Mouse (Mus musculus) stomach, postnatal 0 days (tissue): Measurements from ENCODE around the gene Zfp61.

Experiments used
- CTCF ChIP-seq: IDR thresholded peaks from 2 replicates; pipeline ENCODE4 v1.5.1; 2016; ENCODE audit warnings: antibody characterized with exemption, low read depth, mild to moderate bottlenecking, moderate library complexity
- EP300 ChIP-seq: optimal IDR thresholded peaks from 2 replicates; pipeline ENCODE3; 2016; ENCODE audit warnings: antibody characterized with exemption

- no peak for TF ChIP-seq CTCF
- no peak for TF ChIP-seq EP300
These were observed 30.8 kb downstream of the Zfp61 start, which contains the start of gene Zfp93 for GRCm38 (mm10) chr7:24270288-24270672.
